15 mouse cellular contexts compared by ENCODE assay signal in genomic region chr17:7680658-7681057, GRCm38 (mm10).
DNase-seq lines count a peak whose midpoint lies in the region; ATAC-seq and TF ChIP-seq lines count a peak whose summit lies in the region.
"Had no signal": no experiment of that assay in that cellular context is flagged by ENCODE, and none has a peak within 500 bp of the region (broad histone marks: within the 10 kb centered on the region; RNA-seq: fewer than 3 reads in every experiment).

No protein-coding gene starts in this region.

- no peaks in the 10 kb centered on the region for H3K36me3 ChIP-seq in embryonic facial prominence, embryonic 15.5 days
- no peaks in the 10 kb centered on the region for H3K36me3 ChIP-seq in embryonic facial prominence, embryonic 10.5 days (replicated peaks)
- no peaks in the 10 kb centered on the region for H3K36me3 ChIP-seq in midbrain, embryonic 16.5 days (ENCODE audit: control insufficient read depth, insufficient read depth, low read length)
- no peaks in the 10 kb centered on the region for H3K36me3 ChIP-seq in midbrain, postnatal 0 days (ENCODE audit: insufficient read depth, low read length)
- H3K36me3 ChIP-seq: midbrain, embryonic 15.5 days; neural tube, embryonic 12.5 days had no signal

- H3K27ac ChIP-seq in embryonic facial prominence, embryonic 15.5 days (replicated peaks): no peak overlapping the region
- no peak overlapping the region for H3K27ac ChIP-seq in embryonic facial prominence, embryonic 10.5 days (replicated peaks)
- H3K27ac ChIP-seq in midbrain, embryonic 16.5 days (ENCODE audit: low read length): no peak overlapping the region
- no peak overlapping the region for H3K27ac ChIP-seq in midbrain, postnatal 0 days (ENCODE audit: low read depth, low read length)
- H3K27ac ChIP-seq: liver, embryonic 14.5 days; midbrain, embryonic 15.5 days; neural tube, embryonic 12.5 days had no signal

- no peak overlapping the region for H3K4me3 ChIP-seq in embryonic facial prominence, embryonic 15.5 days (replicated peaks)
- H3K4me3 ChIP-seq in embryonic facial prominence, embryonic 10.5 days: no peak overlapping the region
- H3K4me3 ChIP-seq in midbrain, embryonic 16.5 days (ENCODE audit: low read depth, low read length): no peak overlapping the region
- H3K4me3 ChIP-seq in midbrain, postnatal 0 days (ENCODE audit: low read depth, low read length): no peak overlapping the region
- H3K4me3 ChIP-seq: midbrain, embryonic 15.5 days; neural tube, embryonic 12.5 days had no signal

- H3K27me3 ChIP-seq in embryonic facial prominence, embryonic 15.5 days: no peaks in the 10 kb centered on the region
- H3K27me3 ChIP-seq in embryonic facial prominence, embryonic 10.5 days (replicated peaks; ENCODE audit: low read depth, poor library complexity, severe bottlenecking): no peaks in the 10 kb centered on the region
- H3K27me3 ChIP-seq in midbrain, embryonic 16.5 days (ENCODE audit: control insufficient read depth, insufficient read depth, low read depth, low read length): no peaks in the 10 kb centered on the region
- no peaks in the 10 kb centered on the region for H3K27me3 ChIP-seq in midbrain, postnatal 0 days (ENCODE audit: insufficient read depth, low read length)
- H3K27me3 ChIP-seq: midbrain, embryonic 15.5 days; neural tube, embryonic 12.5 days; Patski had no signal

- no peaks in the 10 kb centered on the region for H3K4me1 ChIP-seq in embryonic facial prominence, embryonic 15.5 days
- 0 out of 2 replicates have a peak, but pooled peaks cover under 1% of the 10 kb centered on the region for H3K4me1 ChIP-seq in embryonic facial prominence, embryonic 10.5 days
- H3K4me1 ChIP-seq in midbrain, embryonic 16.5 days (ENCODE audit: control insufficient read depth, insufficient read depth, low read length): no peaks in the 10 kb centered on the region
- H3K4me1 ChIP-seq in midbrain, postnatal 0 days (ENCODE audit: insufficient read depth, low read length): no peaks in the 10 kb centered on the region
- H3K4me1 ChIP-seq: midbrain, embryonic 15.5 days; neural tube, embryonic 12.5 days had no signal

- no peak overlapping the region for H3K4me2 ChIP-seq in embryonic facial prominence, embryonic 15.5 days (replicated peaks)
- H3K4me2 ChIP-seq in midbrain, embryonic 16.5 days (ENCODE audit: low read length): no peak overlapping the region
- no peak overlapping the region for H3K4me2 ChIP-seq in midbrain, postnatal 0 days (ENCODE audit: low read depth, low read length, poor library complexity, severe bottlenecking)
- H3K4me2 ChIP-seq: midbrain, embryonic 15.5 days; neural tube, embryonic 12.5 days had no signal

- DNase-seq in embryonic facial prominence, embryonic 10.5 days (ENCODE audit: low spot score): no peak
- peak; percentile 85 for DNase-seq in 3134 (ENCODE audit: extremely low read depth, insufficient read length, low spot score)
- DNase-seq in heart, adult 8-10 months (ENCODE audit: low spot score): peak; percentile 51
- peak; percentile 30 to 49 for DNase-seq in heart, postnatal 14 days
- DNase-seq in kidney, adult 18-20 months: no peak
- DNase-seq in midbrain, postnatal 0 days (ENCODE audit: low spot score): no peak
- DNase-seq: cerebellum, postnatal 14 days; kidney, adult 8-10 months had no signal

- H3K9me3 ChIP-seq in embryonic facial prominence, embryonic 15.5 days (replicated peaks): no peaks in the 10 kb centered on the region
- no peaks in the 10 kb centered on the region for H3K9me3 ChIP-seq in embryonic facial prominence, embryonic 10.5 days
- no peaks in the 10 kb centered on the region for H3K9me3 ChIP-seq in midbrain, embryonic 16.5 days (replicated peaks; ENCODE audit: control insufficient read depth, low read length, poor library complexity, severe bottlenecking)
- H3K9me3 ChIP-seq in midbrain, postnatal 0 days (ENCODE audit: low read length): no peaks in the 10 kb centered on the region
- H3K9me3 ChIP-seq: midbrain, embryonic 15.5 days; neural tube, embryonic 12.5 days had no signal

- no peak for TF ChIP-seq CTCF in midbrain, postnatal 0 days (IDR thresholded peaks at IDR 0.05)

- peak; percentile 47; the same call in 1 of the 2 replicates for ATAC-seq in embryonic facial prominence, embryonic 15.5 days (ENCODE audit: insufficient number of reproducible peaks, low FRiP score, low TSS enrichment, low read depth)
- no peak for ATAC-seq in midbrain, embryonic 16.5 days
- ATAC-seq in midbrain, postnatal 0 days (ENCODE audit: low FRiP score): no peak
- ATAC-seq: hindbrain, embryonic 16.5 days; midbrain, embryonic 15.5 days; Patski had no signal

- WGBS in embryonic facial prominence, embryonic 15.5 days: 77% methylated on average over 9 of the region's 9 CpGs
- WGBS in embryonic facial prominence, embryonic 10.5 days: 91% methylated on average over 9 of the region's 9 CpGs
- WGBS in midbrain, embryonic 16.5 days: 92% methylated on average over 9 of the region's 9 CpGs
- WGBS in midbrain, postnatal 0 days: 85% methylated on average over 9 of the region's 9 CpGs

- no peak overlapping the region for H3K9ac ChIP-seq in embryonic facial prominence, embryonic 15.5 days
- no peak overlapping the region for H3K9ac ChIP-seq in midbrain, embryonic 16.5 days (ENCODE audit: low read depth, low read length)
- H3K9ac ChIP-seq in midbrain, postnatal 0 days (replicated peaks; ENCODE audit: low read length, poor library complexity, severe bottlenecking): no peak overlapping the region
- H3K9ac ChIP-seq: liver, embryonic 14.5 days; midbrain, embryonic 15.5 days; neural tube, embryonic 12.5 days had no signal

- intact Hi-C loops in heart, postnatal 14 days (cut with DNase I): no loop called here

Comparison
In these comparisons a context has a peak if more than half of its experiments do, and no peak if none do; other contexts are left out.
1. DNase-seq: peak in 3134 (single experiment), heart, adult 8-10 months (single experiment) and heart, postnatal 14 days (2 of 2); none in embryonic facial prominence, embryonic 10.5 days (single experiment), kidney, adult 18-20 months (single experiment) and midbrain, postnatal 0 days (single experiment).